Mouse (Mus musculus) heart, embryonic 12.5 days (tissue): ENCODE measurements around the gene D10Jhu81e. TPM values are rescaled to one million over a fixed set of nuclear protein-coding genes. Genes with fewer than 3 reads are reported as not detected.

ENCODE experiments used
- ATAC-seq: fragments of 200-750 bp; cut with Nextera tagmentation; 2 replicates; pipeline ENCODE4 v1.8.0; 2017; ENCODE audit warnings: moderate TSS enrichment, moderate library complexity; ENCODE audit not compliant: insufficient number of reproducible peaks, low FRiP score
- H3K27ac ChIP-seq: fragments of 300-500 bp; sonication (generic); 2 replicates; pipeline ENCODE4 v1.5.1; 2016; ENCODE audit warnings: mild to moderate bottlenecking, moderate library complexity; ENCODE audit not compliant: poor library complexity, severe bottlenecking
- H3K27me3 ChIP-seq: fragments of 300-500 bp; sonication (generic); replicated peaks from 2 replicates; pipeline ENCODE4 v1.6.1; 2016; ENCODE audit warnings: mild to moderate bottlenecking, moderate library complexity
- H3K36me3 ChIP-seq: fragments of 300-500 bp; sonication (generic); 2 replicates; pipeline ENCODE4 v1.6.1; 2016; ENCODE audit warnings: mild to moderate bottlenecking, moderate library complexity
- H3K4me1 ChIP-seq: fragments of 300-500 bp; sonication (generic); replicated peaks from 2 replicates; pipeline ENCODE4 v1.6.1; 2016; ENCODE audit warnings: mild to moderate bottlenecking
- H3K4me2 ChIP-seq: fragments of 300-500 bp; sonication (generic); 2 replicates; pipeline ENCODE4 v1.6.1; 2016; ENCODE audit warnings: mild to moderate bottlenecking, moderate library complexity
- H3K4me3 ChIP-seq: fragments of 300-500 bp; sonication (generic); 2 replicates; pipeline ENCODE4 v1.5.1; 2016; ENCODE audit warnings: mild to moderate bottlenecking
- H3K9ac ChIP-seq: fragments of 300-500 bp; sonication (generic); 2 replicates; pipeline ENCODE4 v1.6.1; 2016; ENCODE audit warnings: mild to moderate bottlenecking, moderate library complexity
- H3K9me3 ChIP-seq: fragments of 300-500 bp; sonication (generic); replicated peaks from 2 replicates; pipeline ENCODE4 v1.6.1; 2016; ENCODE audit warnings: mild to moderate bottlenecking, moderate library complexity
- WGBS: fragments of 180-500 bp; shearing (Covaris S2); methylation state at CpG from one replicate; pipeline ENCODE4 v1.1.7; 2016; 5-methylcytosine and 5-hydroxymethylcytosine counted together
- polyA plus RNA-seq: library from polyadenylated mRNA; unstranded; fragments of >200 nt; fragmentation: Nextera tagmentation; extraction: Ambion mirVana; gene quantifications from 2 replicates; pipeline ENCODE4 v1.2.1, GENCODE M21; 2016

The D10Jhu81e gene
- polyA plus RNA-seq, 1 experiment from 2014 or later, result 38.0 TPM

DNA sequence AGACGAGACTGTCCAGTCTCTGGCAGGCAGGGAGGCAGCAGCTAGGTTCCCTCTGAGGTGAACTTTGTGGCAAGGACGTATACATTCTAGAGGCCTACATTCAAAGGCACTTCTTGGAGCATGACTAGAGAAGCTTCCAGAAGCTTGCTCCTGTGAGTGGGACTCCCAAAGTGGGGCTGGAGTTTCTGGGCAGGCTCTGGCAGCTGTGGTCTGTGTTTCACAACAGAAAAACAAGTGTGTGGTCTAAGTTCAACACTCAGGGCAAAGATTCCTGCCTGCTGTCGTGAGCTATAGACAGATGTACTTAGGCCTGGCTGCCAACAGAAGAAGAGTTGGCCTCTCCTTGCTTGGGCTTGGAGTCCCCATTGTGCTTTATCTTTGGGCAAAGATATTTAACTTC, 28.7 kb downstream of the D10Jhu81e start:
- no peak for ATAC-seq
- 79% methylated on average over 3 of the region's 3 CpGs for WGBS
- H3K27ac ChIP-seq, result no peak overlapping the region

GRCm38 (mm10) chr10:78140251-78140600, 29.4 kb downstream of the D10Jhu81e start:
- WGBS, result 85% methylated on average over 1 of the region's 1 CpGs

More for the DNA sequence above, 28.7 kb downstream of the D10Jhu81e start:
- Histone ChIP-seq H3K4me2 (no peak overlapping the region), H3K9ac (no peak overlapping the region), H3K27me3 (no peaks in the 10 kb centered on the region), H3K4me3 (no peak overlapping the region), H3K9me3 (no peaks in the 10 kb centered on the region), H3K36me3 (no peaks in the 10 kb centered on the region), H3K4me1 (peaks cover 12% of the 10 kb centered on the region; the same call in 1 of the 2 replicates)

DNA sequence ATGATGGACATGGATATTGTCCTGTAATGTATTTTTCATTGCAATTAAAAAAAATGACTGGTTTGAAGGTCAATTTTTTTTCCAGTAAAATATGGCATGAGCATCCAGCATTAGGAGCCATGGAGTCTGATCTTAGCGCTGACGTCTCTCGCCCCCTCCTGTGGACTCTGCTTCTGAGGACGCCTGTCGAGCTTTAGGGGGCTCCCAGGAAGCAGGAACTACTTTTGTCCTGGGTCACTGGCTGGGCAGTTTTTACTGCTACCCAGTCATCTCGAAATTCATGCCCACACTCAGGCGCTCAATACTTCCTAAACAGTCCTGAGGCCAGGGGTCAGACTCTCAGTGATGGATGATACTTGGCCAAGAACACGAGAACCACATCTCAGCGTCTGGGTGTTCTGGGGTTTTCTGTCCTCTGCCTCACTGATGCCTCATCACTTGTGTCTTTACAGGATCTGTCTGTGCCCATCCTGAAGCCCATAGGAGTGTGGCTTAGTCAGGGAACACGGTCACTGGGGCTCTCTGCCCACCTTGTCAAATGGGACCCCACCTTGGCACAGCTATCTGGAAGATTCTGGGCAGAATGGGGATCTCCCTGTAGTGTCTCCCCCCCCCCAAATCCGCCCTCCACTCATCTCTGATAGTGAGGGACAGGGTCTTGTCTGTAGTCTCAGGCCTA, 29.9 kb downstream of the D10Jhu81e start:
- H3K27ac ChIP-seq, result no peak overlapping the region
- H3K36me3 ChIP-seq, result no peaks in the 10 kb centered on the region
- no peak overlapping the region for H3K9ac ChIP-seq
- H3K4me2 ChIP-seq, result no peak overlapping the region
- no peaks in the 10 kb centered on the region for H3K27me3 ChIP-seq
- WGBS, result 74% methylated on average over 11 of the region's 11 CpGs
- H3K4me3 ChIP-seq, result no peak overlapping the region
- no peaks in the 10 kb centered on the region for H3K9me3 ChIP-seq
- peaks cover 23% of the 10 kb centered on the region for H3K4me1 ChIP-seq
- ATAC-seq, result no peak

More at GRCm38 (mm10) chr10:78140251-78140600, 29.4 kb downstream of the D10Jhu81e start:
- Histone ChIP-seq H3K9ac (no peak overlapping the region), H3K27me3 (no peaks in the 10 kb centered on the region), H3K4me1 (peaks cover 18% of the 10 kb centered on the region), H3K9me3 (no peaks in the 10 kb centered on the region), H3K36me3 (no peaks in the 10 kb centered on the region), H3K4me2 (no peak overlapping the region), H3K27ac (no peak overlapping the region), H3K4me3 (no peak overlapping the region)
- ATAC-seq, result no peak

- ATAC-seq, result 0 out of 2 replicates have a peak, but pooled peaks have one; percentile 45
- Histone ChIP-seq H3K4me2 (0 out of 2 replicates have a peak overlapping the region, but pooled peaks have one; percentile 11), H3K27ac (peak overlapping the region; percentile 61), H3K36me3 (no peaks in the 10 kb centered on the region), H3K4me3 (no peak overlapping the region), H3K9ac (no peak overlapping the region; the same call in 1 of the 2 replicates), H3K27me3 (no peaks in the 10 kb centered on the region), H3K9me3 (no peaks in the 10 kb centered on the region), H3K4me1 (peaks cover 28% of the 10 kb centered on the region)
- WGBS, result 44% methylated on average over 14 of the region's 14 CpGs
These were observed 30.6 kb downstream of the D10Jhu81e start for GRCm38 (mm10) chr10:78138812-78139523.

- Histone ChIP-seq H3K9me3 (no peaks in the 10 kb centered on the region), H3K36me3 (no peaks in the 10 kb centered on the region), H3K27me3 (no peaks in the 10 kb centered on the region), H3K4me1 (peaks cover 28% of the 10 kb centered on the region), H3K9ac (no peak overlapping the region), H3K27ac (no peak overlapping the region), H3K4me2 (no peak overlapping the region), H3K4me3 (no peak overlapping the region)
- WGBS, result 77% methylated on average over 3 of the region's 3 CpGs
- no peak for ATAC-seq
These were observed 32.4 kb downstream of the D10Jhu81e start for GRCm38 (mm10) chr10:78137191-78137590.

- WGBS, result 75% methylated on average over 5 of the region's 5 CpGs
- Histone ChIP-seq H3K4me2 (no peak overlapping the region), H3K4me3 (no peak overlapping the region), H3K36me3 (no peaks in the 10 kb centered on the region), H3K27me3 (no peaks in the 10 kb centered on the region), H3K4me1 (peaks cover 28% of the 10 kb centered on the region), H3K27ac (no peak overlapping the region), H3K9me3 (no peaks in the 10 kb centered on the region), H3K9ac (no peak overlapping the region)
- ATAC-seq, result no peak
These were observed 33.6 kb downstream of the D10Jhu81e start for GRCm38 (mm10) chr10:78135947-78136346.

DNA sequence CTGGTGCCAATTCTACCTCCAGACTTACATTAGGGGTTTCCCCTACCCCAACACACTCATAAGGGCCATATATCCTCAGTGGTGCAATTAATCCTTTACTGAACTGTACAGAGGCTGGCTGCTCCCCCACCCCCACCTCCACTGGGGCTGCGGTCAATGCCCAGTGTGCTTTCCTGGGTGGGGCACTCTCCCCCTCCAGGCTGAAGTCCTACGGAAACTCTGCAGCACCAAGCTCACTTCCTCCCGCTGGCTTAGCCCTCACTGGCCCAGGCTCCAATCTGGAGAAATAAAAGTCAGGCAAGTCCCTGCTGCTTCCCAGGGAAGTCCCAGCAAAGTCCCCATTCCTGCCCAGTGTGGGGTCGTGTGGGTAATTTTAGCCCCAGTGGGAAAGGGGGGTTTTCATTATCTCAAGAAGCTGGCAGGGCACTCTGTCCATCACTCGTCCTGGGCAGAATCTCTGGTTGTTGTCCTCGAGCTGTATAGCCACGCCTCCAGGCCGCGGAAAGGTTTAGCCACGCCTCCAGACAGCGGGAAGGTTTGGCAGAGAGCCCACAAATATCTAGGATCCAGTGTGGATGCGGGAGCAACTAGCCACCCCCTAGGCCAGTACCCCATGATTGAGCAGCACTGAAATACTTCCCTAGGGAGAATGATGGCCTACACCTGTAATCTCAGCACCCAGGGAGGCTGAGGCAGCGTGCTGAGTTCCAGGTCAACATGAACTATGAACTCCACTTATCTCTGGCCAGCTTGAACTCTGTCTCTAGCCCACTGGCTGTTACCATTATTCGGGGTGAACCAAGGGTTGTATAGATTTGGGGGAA, 34.4 kb downstream of the D10Jhu81e start:
- Histone ChIP-seq H3K4me2 (peak overlapping the region; percentile 58), H3K4me3 (peak overlapping the region; percentile 17; the same call in 1 of the 2 replicates), H3K4me1 (peaks cover 28% of the 10 kb centered on the region), H3K36me3 (no peaks in the 10 kb centered on the region), H3K27ac (no peak overlapping the region), H3K27me3 (peaks cover 4% of the 10 kb centered on the region; the same call in 1 of the 2 replicates), H3K9me3 (no peaks in the 10 kb centered on the region), H3K9ac (peak overlapping the region; percentile 50; the same call in 1 of the 2 replicates)
- peak; percentile 51 for ATAC-seq
- WGBS, result 11% methylated on average over 14 of the region's 14 CpGs

- Histone ChIP-seq H3K36me3 (no peaks in the 10 kb centered on the region), H3K4me3 (no peak overlapping the region), H3K4me2 (no peak overlapping the region), H3K9ac (no peak overlapping the region; the same call in 1 of the 2 replicates), H3K4me1 (peaks cover 26% of the 10 kb centered on the region), H3K27ac (no peak overlapping the region), H3K27me3 (peaks cover 10% of the 10 kb centered on the region; the same call in 1 of the 2 replicates), H3K9me3 (no peaks in the 10 kb centered on the region)
- no peak for ATAC-seq
- WGBS, result 61% methylated on average over 4 of the region's 4 CpGs
These were observed 35.2 kb downstream of the D10Jhu81e start for GRCm38 (mm10) chr10:78134400-78134799.

- H3K36me3 ChIP-seq, result no peaks in the 10 kb centered on the region
- ATAC-seq, result no peak
- peaks cover 11% of the 10 kb centered on the region for H3K4me1 ChIP-seq
- no peak overlapping the region for H3K27ac ChIP-seq
- no peak overlapping the region for H3K4me3 ChIP-seq
- peaks cover 15% of the 10 kb centered on the region for H3K27me3 ChIP-seq
- WGBS, result 63% methylated on average over 4 of the region's 4 CpGs
- no peaks in the 10 kb centered on the region for H3K9me3 ChIP-seq
- H3K9ac ChIP-seq, result no peak overlapping the region
- H3K4me2 ChIP-seq, result no peak overlapping the region
These were observed 39.6 kb downstream of the D10Jhu81e start for GRCm38 (mm10) chr10:78129998-78130397.

GRCm38 (mm10) chr10:78129423-78129822, 40.2 kb downstream of the D10Jhu81e start:
- H3K27me3 ChIP-seq, result peaks cover 15% of the 10 kb centered on the region
- H3K9me3 ChIP-seq, result no peaks in the 10 kb centered on the region
- no peak overlapping the region for H3K9ac ChIP-seq
- H3K4me3 ChIP-seq, result no peak overlapping the region
- no peak overlapping the region for H3K4me2 ChIP-seq
- peaks cover 11% of the 10 kb centered on the region for H3K4me1 ChIP-seq
- WGBS, result 32% methylated on average over 11 of the region's 11 CpGs
- ATAC-seq, result no peak
- H3K27ac ChIP-seq, result no peak overlapping the region
- no peaks in the 10 kb centered on the region for H3K36me3 ChIP-seq

DNA sequence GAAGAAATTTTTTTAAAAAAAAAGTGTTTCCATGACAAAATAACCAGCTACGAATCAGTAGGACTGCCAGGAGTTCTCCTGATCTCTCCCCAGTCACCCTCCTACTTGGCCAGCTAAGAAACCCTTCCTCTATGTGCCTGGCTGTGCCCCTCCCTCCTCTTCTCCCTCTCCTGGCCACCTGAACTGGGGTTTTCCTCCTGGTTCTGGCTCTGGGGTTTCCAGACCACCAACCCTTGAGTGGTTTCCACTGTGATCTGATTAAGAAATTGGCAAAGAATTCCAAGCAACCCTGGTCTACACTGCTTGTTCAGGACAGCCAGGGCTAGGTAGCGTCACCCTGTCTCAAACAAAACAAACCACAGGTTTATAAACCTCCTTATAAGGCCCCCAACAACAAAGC, 40.9 kb downstream of the D10Jhu81e start:
- no peak for ATAC-seq
- Histone ChIP-seq H3K9ac (no peak overlapping the region), H3K4me1 (peaks cover 14% of the 10 kb centered on the region), H3K4me2 (no peak overlapping the region), H3K9me3 (no peaks in the 10 kb centered on the region), H3K27me3 (peaks cover 15% of the 10 kb centered on the region), H3K36me3 (no peaks in the 10 kb centered on the region), H3K27ac (no peak overlapping the region), H3K4me3 (no peak overlapping the region)
- 70% methylated on average over 2 of the region's 2 CpGs for WGBS
